Mouse (Mus musculus) left cerebral cortex, postnatal 36 days (tissue): Measurements from ENCODE around the gene Srpk2. TPM values are rescaled to one million over a fixed set of nuclear protein-coding genes. Genes with fewer than 3 reads are reported as not detected.
"Not testable (repeated sequence)": the region's sequence is repeated elsewhere in the genome, so short reads cannot be mapped to it uniquely, and the experiment has no call there.

ENCODE experiments used
- DNase-seq, 2 experiments: peaks; one replicate each; pipeline ENCODE4 v3.0.0; 2021 to 2022; ENCODE audit warnings: low spot score in 2 of 2, mixed read lengths in 1 of 2
- intact Hi-C: fragments of 180-260 bp; cut with DNase I; formaldehyde crosslinking; loops from one replicate; pipeline ENCODE4 v1.15.1; 2025
- total RNA-seq, 2 experiments: library from RNA; stranded (reverse); gene quantifications; 2 replicates each; pipeline ENCODE4 v1.2.3; 2021

The Srpk2 gene
- total RNA-seq, 2 experiments from 2014 or later, result 179 to 194 TPM

DNA sequence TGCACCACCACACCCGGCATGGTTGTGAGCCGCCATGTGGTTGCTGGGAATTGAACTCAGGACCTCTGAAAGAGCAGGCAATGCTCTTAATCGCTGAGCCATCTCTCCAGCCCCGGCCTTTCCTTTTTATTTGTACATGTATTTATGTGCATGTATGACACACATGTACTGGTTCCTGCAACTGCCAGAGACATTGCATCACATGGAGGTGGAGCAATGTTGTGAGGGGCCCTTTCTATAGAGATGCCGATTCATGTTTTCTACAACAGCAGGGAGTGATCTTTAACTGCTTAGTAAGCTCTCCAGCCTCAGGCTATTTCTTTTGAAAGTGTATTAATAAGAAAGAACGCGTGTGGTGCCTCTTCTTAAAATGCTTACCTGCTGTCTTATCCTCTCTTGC lies 200.6 kb downstream of the Srpk2 start:
- DNase-seq, result no peak
- intact Hi-C loops, result no loop called here

DNA sequence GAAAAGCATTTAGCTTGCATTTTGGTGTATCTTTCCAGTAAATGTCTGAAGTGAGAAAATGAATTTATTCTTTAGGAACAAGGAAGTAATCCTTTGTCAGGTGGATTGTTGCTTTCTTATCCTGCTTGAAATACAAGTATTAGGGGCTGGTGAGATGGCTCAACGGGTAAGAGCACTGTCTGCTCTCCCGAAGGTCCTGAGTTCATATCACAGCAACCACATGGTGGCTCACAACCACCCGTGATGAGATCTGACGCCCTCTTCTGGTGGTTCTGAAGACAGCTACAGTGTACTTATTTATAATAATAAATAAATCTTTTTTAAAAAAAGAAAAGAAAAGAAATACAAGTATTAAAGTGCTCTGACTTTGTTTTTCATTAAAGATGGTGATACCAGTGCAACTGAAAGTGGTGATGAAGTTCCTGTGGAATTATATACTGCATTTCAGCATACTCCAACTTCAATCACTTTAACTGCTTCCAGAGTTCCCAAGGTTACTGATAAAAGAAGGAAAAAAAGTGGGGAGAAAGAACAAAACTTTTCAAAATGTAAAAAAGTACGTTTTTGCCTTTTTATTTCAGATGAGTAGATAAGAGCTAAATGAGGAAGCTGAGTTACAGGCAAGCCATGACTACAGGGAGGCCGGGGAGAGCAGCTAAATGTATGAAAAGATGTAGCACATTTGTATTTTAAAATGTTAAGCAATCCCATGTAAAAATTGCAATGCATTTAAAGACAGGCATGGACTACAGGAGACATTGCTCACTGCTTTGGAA lies 211.1 kb downstream of the Srpk2 start:
- intact Hi-C loops, result no loop called here
- no peak for DNase-seq

DNA sequence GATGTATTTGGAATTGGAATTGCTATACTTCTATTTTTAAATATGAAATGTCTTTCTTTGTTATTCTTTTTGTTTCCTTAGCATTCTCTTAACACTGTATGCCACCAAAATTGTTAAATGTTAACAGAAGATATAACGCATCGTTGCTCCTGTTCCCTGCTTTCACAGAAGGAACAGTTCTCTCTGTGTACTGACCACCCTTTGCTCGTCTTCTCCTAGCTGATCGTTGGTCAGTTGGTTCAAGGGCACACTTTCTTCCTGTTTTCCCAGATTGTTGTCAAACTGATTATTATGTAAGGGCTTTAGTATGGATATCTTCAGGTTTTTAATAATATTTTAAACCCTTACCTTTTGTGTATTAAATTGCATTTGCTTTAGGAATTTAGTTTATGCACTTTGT lies 217.9 kb downstream of the Srpk2 start:
- DNase-seq, result no peak
- intact Hi-C loops, result no loop called here

DNA sequence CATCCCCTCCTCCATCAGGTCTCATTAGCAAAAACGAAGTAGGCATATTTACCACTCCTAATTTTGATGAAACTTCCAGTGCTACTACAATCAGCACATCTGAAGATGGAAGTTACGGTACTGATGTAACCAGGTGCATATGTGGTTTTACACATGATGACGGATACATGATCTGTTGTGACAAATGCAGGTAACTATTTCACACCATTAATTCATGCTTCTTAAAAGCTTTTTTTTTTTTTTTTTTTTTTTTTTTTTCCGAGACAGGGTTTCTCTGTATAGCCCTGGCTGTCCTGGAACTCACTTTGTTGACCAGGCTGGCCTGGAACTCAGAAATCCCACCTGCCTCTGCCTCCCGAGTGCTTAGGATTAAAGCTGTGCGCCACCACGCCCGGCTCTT lies 219.7 kb downstream of the Srpk2 start:
- intact Hi-C loops, result no loop called here
- DNase-seq, result no peak

DNA sequence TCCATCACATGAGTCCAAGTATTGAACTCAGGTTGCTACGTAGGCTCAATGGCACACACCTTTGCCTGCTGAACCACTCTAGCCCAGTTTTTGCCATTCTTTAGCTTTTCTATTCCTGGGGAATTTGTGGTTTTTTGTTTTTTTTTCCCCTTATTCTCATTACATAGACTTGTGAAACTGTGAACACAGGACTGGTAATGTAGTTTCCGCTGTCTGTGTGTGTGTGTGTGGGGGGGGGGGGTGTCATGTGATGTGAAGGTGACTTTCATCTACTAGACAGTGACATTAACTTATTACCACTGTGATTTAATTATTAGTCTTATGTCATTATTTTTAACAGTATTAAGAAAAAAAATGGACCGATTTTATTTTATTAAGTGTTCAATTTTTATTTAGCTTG lies 220.2 kb downstream of the Srpk2 start:
- DNase-seq, result no peak
- intact Hi-C loops, result no loop called here

DNA sequence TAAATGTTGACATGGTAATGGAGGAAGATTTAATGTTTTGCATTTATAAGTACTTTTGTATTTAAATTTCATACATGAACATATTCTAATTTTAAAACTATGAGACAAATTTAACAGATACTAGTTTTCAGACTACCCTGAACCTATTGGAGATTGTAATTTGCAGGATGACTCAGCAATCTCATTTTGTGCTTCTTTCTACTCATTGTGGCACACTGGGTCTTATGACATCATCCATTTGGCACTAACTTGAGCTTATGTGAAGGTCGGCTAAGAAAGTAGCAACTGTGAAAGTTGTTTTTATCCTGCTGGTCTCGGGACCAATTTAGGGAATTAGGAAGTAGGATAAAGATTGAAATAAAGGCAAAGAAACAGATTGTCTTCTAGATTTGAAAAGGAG lies 222.7 kb downstream of the Srpk2 start:
- no peak for DNase-seq
- intact Hi-C loops, result no loop called here

DNA sequence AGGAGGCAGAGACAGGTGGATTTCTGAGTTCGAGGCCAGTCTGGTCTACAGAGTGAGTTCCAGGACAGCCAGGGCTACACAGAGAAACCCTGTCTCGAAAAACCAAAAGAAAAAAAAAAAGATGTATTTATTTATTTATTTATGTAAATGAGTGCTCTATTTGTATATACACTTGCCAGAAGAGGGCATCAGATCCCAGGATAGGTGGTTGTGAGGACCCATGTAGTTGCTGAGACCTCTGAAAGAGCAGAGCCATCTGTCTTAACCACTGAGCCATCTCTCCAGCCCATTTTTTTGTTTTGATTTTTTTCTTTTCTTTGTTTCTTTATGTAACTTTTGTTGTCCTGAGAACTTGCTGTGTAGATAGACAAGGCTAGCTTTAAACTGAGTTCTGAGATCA lies 230.9 kb downstream of the Srpk2 start:
- intact Hi-C loops, DNase-seq: not testable (repeated sequence)

Other genes with a start within 250 kb of the Srpk2 start
- 10 to 100 TPM; 16.1 to 20.3 TPM for gene Pus7, start 99.1 kb upstream of the Srpk2 start, total RNA-seq
- 10 to 100 TPM; 17.8 to 22.3 TPM for gene Rint1, start 103.1 kb upstream of the Srpk2 start, total RNA-seq
- gene Tomm7, start 159.5 kb upstream of the Srpk2 start, total RNA-seq, result 10 to 100 TPM; 77.6 to 86.2 TPM